Mouse (Mus musculus): Measurements from ENCODE around the gene H2-Q2.
A peak's percentile ranks its signal among the peaks of the same experiment; 100 is the strongest.
"Not testable (repeated sequence)": the region's sequence is repeated elsewhere in the genome, so short reads cannot be mapped to it uniquely, and the experiment has no call there.

H2-Q2 gene

DNA sequence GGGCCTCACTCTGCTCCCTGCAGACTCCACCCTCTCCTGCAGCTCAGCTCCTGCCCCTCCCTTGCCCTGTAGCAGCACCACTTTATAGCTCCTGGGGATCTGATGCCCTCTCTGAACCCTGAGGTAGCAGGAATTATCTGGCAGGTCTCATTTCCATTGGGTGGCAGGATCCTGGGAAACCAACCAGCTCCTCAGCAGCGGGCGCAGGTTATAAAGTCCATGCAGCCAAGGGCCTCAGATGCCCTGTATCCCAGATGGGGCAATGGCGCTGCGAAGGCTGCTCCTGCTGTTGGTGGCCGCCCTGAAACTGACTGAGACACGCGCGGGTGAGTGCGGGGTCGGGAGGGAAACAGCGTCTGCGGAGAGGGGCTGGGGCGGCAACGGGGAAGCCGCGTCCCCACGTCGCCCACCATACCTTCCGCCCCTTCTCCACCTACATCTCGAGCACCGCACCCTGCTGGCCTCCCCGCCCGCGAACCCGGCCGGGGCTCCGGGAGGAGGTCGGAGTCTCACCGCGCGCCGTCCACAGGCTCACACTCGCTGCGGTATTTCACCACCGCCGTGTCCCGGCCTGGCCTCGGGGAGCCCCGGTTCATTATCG is at the start of gene H2-Q2:
TSS of gene H2-Q2 (plus strand) at position 172 of the 601 bp plus-strand sequence.
- DNase-seq (ENCODE audit: low spot score in 2 of 2) = no peak

DNA sequence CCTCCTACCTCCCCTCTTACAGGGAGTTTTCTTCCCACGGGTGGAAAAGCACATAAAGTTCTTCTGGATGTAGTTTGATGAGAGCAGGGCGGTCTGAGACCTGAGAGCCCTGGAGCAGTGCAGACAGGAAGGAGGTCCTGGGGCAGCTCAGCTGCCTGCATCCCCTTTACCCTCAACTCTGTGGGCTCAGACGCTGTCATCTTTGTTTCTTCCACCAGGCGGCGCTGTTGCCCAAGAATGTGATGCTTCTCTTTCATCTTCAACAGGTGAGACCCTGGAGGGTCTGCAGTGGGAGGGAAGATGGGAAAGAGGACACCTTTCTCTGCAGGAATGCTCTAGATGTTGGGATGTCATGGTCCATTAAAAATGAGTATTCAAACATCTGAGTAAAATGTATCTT is 46.2 kb upstream of the H2-Q2 start:
- peak; percentile 45 to 55 for DNase-seq (ENCODE audit: low spot score in 2 of 2)

DNA sequence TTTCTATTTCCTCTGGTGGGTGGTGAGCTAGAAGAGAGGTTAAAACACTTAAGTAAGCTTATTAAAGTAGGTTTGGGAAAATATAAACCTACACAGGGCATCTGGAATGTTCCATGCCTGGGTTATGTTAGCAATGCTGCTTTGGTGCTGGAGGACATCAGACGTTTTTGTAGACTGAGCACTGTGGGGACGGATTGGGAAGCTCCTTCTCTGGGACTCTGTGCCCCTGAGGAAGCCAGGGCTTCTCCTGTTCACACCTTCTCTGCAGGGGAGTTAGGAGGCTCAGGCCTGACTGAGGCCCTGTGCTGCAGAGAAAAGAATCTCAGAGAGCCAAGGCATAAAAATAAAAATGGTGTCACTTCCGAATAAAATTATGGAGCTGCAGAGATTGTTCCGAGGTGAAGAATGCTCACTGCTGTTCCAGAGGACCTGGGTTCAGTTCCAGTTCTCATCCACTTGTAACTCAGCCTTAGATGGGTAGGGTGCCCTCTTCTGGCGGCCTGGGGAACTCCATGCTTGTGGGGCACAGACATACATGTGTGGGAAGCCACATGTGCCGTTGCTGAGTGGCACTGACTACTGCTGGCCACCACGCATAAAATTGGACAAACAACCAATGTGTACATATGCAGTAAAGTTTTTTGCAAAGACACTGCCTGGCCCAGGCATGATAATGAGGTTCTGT is 41.6 kb upstream of the H2-Q2 start:
- DNase-seq (ENCODE audit: low spot score in 2 of 2) = not testable (repeated sequence)

DNA sequence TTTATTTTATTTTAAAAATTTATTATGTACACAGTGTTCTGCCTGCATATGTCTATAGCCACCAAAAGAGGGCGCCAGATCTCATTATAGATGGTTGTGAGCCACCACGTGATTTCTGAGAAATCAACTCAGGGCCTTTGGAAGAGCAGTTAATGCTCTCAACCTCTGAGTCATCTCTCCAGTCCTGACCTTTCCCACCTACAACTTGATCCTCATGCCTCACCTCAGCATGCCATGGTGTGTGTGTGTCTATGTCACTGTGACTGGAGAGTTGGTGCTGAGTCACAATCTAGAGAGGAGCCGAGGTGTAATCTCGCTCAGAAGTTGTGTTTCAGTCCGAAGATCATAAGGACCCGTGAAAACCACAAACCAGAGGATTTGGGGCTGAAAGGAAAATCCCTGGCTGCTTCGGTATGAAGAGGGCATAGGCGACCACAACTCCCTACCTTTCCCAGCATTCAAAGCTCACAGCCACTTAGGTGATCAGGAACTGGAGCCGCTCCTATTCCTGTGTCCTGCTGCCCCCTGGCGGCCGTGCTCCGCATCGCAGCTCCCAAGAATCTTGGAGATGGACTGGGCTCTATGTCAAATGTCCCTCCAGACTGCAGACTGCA is 40.3 kb upstream of the H2-Q2 start:
- DNase-seq (ENCODE audit: low spot score in 2 of 2) = peak; percentile 89

DNA sequence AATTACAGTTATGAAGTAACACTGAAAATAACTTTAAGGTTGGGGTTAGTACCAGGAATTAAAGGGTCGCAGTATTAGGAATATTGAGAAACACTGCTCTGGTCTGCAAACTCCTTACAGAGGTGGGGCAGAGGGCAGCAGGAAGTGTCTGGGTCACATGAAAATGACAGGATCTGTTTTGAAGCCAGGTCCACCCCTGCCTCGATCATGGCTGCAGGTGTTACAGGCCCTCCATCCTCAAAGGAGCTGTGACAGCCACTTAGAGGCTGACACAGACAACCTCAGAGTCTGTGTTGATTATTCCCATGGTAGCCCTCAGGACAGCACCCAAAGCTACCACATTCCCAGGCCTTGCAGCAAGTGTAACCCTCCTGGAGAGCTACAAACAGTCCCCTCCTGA is 38.8 kb upstream of the H2-Q2 start:
- DNase-seq (ENCODE audit: low spot score in 2 of 2) = no peak

DNA sequence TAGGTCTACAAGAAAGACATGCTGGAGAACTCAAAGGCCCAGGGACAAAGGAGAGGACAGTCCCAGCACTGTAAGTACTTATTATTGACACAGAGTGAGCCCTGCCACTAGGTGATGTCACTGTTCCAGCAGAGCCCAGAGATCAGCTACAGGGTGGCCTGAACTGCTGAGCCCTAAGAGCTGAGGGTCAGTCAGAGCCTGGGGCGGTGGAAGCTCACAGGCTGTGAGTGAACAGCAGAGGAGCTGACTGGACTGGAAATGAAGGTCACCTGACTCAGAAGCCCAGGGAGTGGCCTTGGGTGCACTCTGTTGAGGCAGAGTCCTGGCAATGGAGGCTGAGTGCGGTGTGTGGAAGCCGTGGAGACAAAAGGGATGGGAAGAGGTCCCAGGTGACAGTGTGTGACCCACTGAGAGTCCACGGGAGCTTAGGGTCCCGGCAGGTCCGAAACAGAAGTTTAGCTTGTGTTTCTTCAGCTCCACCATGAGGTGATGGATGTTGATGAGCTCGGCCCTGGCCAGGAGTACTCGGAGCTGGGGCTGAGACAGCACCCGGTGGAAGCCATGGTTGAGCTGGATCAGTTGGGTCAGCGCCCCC is 38.2 kb upstream of the H2-Q2 start:
- DNase-seq (ENCODE audit: low spot score in 2 of 2) = no peak

DNA sequence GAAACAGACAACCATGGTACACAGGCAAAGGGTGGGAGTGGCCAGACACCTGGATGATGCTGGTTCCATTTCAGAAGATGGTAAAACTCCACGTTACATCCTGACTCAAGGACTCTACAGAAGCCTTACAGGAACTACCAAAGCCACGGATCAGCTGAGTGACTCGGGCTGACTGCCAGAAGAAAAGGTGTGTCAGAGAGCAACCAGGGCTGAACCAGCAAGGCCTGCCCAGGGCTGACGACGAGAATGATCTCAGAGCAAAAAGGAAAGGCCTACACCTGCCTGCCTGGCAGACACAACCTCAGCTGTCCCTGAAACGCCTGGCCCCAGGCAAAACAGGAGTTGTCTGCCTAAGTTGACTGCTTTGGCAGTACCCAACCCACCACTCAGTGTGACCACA is 37.6 kb upstream of the H2-Q2 start:
- DNase-seq (ENCODE audit: low spot score in 2 of 2) = peak; percentile 28 to 57

DNA sequence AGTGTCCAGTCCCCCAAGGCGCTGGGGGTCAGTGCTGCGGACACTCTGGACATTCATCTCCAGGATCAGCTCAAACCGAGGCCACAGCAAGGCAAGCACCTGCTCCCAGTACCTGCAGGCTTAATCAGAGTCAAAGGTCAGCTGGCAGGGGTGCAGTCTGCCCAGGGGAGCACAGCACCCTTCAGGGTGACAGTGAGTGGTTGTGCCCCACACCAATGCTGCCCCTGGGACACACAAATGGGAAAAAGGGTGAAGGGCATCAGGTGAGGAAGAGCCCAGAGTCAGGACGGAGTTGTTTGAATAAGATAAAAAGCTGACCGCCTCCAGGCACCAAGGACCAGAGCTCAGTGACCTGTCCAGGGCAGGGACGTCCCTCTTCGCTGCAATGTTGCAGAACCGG is 37.1 kb upstream of the H2-Q2 start:
- not testable (repeated sequence) for DNase-seq (ENCODE audit: low spot score in 2 of 2)

DNA sequence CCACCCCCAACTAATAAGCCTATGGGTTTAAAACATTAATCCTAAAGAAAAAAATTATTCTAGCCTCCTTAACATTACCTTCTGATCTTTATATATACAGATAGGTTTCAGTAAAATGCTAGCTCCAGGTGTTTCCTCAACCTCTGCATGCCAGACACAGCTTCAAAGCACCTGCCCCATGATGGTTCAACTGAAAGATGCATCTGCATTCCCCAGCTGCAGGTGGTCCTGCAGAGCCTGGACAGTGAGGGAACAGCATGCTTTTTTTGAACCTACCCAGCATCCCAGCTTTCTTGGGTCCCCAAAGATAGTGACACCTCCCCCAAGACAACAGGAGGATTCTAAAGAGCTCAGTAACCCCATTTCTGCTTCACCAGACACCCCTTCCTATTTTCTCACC is 23.4 kb upstream of the H2-Q2 start:
- no peak for DNase-seq (ENCODE audit: low spot score in 2 of 2)

DNA sequence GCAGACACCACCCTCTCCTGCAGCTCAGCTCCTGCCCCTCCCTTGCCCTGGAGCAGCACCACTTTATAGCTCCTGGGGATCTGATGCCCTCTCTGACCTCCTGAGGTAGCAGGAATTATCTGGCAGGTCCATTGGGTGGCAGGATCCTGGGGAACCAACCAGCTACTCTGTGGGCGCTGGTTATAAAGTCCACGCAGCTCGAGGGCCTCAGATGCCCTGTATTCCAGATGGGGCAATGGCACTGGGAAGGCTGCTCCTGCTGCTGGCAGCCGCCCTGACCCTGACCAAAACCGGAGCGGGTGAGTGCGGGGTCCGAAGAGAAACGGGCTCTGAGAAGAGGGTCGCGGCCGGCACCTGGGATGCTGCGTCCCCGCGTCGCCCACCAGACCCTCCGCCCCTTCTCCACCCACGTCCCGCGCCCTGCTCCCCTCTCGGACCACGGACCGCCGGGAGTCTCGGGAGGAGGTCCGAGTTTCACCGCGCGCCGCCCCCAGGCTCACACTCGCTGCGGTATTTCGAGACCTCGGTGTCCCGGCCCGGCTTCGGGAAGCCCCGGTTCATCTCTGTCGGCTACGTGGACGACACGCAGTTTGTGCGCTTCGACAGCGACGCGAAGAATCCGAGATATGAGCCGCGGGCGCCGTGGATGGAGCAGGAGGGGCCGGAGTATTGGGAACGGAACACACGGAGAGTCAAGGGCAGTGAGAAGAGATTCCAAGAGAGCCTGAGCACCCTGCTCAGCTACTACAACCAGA is 21.5 kb upstream of the H2-Q2 start, which contains the start of gene H2-Q1:
TSS of gene H2-Q1 (plus strand) at position 79 of the 755 bp plus-strand sequence.
- DNase-seq (ENCODE audit: low spot score in 2 of 2) = no peak

DNA sequence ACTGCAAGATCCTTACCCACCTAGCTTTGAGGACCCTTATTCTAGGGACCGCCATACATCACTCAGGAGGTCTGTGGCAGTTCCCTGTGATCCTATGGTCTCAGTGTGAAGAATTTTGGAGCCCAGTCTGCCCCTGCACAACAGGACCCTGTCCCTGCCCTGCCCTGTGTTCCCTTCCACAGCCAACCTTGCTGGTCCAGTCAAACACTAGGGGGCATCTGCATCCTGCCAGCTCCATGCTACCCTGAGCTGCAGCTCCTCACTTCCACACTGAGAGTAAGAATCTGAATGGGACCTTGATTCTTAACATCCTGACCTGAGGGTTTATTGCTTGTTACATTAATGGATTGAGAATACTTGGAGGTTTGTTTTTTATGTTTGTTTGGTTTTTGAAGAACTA is 16.9 kb upstream of the H2-Q2 start:
- not testable (repeated sequence) for DNase-seq (ENCODE audit: low spot score in 2 of 2)

DNA sequence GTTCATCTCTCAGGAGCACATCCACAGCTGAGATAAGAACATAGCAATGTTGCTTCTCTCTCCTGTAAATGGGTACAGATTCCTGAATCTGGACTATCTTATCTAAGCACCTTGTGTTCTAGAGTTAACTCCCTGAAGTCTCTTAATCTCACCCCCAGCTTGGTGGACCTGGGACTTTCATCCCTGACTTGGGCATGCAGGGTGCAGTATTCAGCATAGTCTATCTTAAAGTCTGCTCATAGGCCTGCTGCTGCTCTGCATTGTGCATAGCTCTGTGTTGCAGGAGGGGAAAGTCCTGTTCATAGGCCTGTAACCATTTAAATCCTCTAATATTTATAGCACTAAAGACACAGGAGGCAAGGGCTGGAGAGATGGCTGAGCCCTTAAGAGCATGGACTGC is 16.0 kb upstream of the H2-Q2 start:
- not testable (repeated sequence) for DNase-seq (ENCODE audit: low spot score in 2 of 2)

DNA sequence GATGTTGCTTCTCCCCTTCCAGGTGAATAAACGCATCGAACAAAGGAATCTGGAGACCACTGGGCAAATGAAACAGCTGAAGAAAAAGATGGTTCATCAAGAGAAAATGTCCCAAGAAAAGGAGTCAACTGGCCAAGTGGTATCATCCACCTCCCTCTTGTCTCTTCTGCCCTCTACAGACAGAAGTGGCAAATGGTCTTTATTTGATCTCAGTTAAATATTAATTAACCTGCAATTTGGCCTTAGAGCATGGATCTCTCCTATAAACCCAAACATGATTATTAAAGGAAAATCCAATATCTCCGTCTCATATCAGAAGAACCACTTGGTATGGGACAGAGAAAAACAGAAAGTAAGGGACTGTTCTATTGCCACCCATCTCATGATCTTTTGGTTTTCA is 12.3 kb upstream of the H2-Q2 start:
- not testable (repeated sequence) for DNase-seq (ENCODE audit: low spot score in 2 of 2)

DNA sequence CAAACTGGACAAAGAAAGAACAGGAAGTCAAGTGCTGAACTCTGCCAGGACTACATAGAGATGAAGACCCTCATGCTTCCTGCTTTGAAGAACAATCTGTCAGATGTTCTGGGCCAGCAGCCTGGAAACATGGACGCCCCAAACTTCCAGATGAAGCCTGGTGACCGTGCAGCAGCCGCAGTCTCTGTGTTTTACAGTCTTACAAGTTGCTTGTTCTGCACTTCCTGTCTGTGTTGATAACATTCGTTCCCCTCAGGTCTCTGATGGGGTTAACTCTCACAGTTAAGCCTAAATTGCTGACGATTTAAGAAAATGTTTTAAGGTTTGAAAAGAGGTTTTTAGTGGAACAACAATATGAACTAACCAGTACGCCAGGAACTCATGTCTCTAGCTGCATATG is 10.5 kb upstream of the H2-Q2 start:
- not testable (repeated sequence) for DNase-seq (ENCODE audit: low spot score in 2 of 2)

DNA sequence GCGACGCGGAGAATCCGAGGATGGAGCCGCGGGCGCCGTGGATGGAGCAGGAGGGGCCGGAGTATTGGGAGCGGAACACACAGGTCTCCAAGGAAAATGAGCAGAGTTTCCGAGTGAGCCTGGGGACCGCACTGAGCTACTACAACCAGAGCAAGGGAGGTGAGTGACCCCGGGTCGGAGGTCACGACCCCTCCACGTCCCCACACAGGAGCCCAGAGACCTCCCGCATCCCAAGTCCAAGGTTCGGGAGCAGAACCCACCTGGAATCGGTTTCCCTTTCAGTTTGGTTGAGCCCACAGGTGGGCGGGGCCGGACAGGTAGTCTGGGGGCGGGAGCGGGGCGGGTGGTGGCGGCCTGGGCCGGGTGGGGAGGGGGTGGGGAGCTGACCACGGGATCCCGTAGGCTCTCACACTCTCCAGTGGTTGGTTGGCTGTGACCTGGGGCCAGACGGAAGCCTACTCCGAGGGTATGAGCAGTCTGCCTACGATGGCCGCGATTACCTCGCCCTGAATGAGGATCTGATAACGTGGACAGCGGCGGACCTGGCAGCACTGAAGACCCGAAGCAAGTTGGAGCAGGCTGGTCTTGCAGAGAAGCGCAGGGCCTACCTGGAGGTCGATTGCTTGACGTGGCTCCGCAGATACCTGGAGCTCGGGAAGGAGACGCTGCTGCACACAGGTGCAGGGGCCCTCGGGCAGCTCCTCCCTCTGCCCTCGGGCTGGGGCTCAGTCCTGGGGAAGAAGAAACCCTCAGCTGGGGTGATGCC is 852 bp downstream of the H2-Q2 start:
- DNase-seq (ENCODE audit: low spot score in 2 of 2) = peak; percentile 5 to 9

DNA sequence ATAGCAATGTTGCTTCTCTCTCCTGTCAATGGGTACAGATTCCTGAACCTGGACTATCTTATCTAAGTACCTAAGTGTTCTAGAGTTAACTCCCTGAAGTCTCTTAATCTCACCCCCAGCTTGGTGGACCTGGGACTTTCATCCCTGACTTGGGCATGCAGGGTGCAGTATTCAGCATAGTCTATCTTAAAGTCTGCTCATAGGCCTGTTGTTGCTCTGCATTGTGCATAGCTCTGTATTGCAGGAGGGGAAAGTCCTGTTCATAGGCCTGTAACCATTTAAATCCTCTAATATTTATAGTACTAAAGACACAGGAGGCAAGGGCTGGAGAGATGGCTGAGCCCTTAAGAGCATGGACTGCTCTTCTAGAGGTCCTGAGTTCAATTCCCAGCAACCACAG is 5.6 kb downstream of the H2-Q2 start:
- not testable (repeated sequence) for DNase-seq (ENCODE audit: low spot score in 2 of 2)

DNA sequence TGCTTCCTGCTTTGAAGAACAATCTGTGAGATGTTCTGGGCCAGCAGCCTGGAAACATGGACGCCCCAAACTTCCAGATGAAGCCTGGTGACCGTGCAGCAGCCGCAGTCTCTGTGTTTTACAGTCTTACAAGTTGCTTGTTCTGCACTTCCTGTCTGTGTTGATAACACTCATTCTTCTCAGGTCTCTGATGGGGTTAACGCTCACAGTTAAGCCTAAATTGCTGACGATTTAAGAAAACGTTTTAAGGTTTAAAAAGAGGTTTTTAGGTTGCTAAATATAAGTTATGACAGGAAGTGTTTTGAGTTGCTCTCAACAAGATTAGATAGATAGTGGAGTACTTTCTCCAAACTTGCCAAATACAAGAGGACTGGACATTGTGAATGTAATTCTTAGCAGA is 11.2 kb downstream of the H2-Q2 start:
- DNase-seq (ENCODE audit: low spot score in 2 of 2) = not testable (repeated sequence)

DNA sequence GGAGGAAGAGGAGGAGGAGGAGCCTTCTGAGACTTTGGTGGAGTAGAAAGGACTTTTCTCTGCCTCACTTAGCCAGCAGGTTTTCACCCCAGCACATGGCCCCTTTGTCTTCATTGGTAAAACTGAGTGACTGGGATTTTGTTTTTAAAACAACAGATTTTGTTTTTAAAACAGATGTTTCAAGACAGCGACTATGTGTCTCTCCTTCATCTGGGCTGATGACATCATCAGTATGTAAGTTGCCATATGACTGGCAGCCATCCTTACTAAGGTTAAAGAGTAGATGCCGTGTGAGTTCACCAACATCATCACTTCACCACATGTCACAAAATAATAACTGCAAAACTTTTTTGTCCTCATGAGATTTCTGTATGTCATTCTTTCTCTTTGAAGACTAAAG is 12.0 kb downstream of the H2-Q2 start:
- DNase-seq (ENCODE audit: low spot score in 2 of 2) = no peak

DNA sequence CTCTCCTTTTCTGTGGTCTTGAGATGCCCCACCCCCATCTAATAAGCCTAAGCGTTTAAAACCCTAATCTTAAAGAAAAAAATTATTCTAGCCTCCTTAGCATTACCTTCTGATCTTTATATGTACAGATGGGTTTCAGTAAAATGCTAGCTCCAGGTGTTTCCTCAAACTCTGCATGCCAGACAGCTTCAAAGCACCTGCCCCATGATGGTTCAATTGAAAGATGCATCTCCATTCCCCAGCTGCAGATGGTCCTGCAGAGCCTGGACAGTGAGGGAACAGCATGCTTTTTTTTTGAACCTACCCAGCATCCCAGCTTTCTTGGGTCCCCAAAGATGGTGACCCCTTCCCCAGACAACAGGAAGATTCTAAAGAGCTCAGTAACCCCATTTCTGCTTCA is 15.0 kb downstream of the H2-Q2 start:
- no peak for DNase-seq (ENCODE audit: low spot score in 2 of 2)

DNA sequence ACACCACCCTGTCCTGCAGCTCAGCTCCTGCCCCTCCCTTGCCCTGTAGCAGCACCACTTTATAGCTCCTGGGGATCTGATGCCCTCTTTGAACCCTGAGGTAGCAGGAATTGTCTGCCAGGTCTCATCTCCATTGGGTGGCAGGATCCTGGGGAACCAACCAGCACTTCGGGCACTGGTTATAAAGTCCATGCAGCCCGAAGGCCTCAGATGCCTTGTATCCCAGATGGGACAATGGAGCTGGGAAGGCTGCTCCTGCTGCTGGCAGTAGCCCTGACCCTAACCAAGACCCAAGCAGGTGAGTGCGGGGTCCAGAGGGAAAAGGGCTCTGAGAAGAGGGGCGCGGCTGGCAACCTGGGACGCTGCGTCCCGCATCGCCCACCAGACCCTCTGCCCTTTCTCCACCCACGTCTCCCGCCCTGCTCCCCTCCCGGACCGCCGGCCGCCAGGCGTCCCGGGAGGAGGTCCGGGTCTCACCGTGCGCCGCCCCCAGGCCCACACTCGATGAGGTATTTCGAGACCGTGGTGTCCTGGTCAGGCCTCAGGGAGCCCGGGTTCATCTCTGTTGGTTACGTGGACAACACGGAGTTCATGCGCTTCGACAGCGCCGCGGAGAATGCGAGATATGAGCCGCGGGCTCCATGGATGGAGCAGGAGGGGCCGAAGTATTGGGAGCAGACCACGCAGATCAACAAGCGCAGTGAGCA is 16.9 kb downstream of the H2-Q2 start:
- DNase-seq (ENCODE audit: low spot score in 2 of 2) = no peak

DNA sequence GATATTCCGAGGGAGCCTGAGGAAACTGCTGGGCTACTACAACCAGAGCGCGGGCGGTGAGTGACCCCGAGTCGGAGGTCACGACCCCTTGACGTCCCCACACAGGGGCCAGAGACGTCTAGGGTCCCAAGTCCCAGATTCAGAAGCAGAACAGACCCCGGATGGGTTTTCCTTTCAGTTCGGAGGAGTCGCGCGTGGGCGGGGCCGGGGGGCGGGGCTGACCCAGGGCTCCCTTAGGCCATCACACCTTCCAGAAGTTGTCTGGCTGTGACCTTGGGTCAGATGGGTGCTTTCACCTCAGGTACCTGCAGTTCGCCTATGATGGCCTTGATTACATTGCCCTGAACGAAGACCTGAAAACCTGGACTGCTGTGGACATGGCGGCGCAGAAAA is 17.4 kb downstream of the H2-Q2 start:
- DNase-seq (ENCODE audit: low spot score in 2 of 2) = no peak
